Mouse (Mus musculus): ENCODE results near the gene Ctdspl.

Ctdspl gene

GRCm38 (mm10) chr9:118948486-118948885 lies 22.2 kb downstream of the Ctdspl start:
- DNase-seq (ENCODE audit: low read depth, low spot score): no peak

DNA sequence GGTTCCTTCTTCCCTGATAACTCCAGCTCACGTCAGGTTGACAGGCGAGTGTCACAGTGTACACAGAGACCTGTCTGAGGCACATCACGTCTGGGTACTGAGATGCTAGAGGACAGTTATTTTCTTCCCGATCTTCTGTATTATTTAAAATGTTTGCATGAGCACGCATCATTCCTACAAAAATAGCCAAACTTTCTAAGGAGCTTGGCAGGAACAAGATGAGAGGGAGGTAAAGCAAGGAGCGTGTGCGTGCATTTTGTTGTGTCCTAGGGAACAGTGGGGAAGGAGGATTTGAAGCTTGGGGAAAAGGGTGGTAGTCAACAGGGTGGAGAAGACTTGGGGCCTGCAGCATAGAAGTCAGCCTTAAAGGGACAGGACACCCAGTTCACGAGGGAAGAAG lies 22.9 kb downstream of the Ctdspl start:
- DNase-seq (ENCODE audit: low read depth, low spot score): no peak

DNA sequence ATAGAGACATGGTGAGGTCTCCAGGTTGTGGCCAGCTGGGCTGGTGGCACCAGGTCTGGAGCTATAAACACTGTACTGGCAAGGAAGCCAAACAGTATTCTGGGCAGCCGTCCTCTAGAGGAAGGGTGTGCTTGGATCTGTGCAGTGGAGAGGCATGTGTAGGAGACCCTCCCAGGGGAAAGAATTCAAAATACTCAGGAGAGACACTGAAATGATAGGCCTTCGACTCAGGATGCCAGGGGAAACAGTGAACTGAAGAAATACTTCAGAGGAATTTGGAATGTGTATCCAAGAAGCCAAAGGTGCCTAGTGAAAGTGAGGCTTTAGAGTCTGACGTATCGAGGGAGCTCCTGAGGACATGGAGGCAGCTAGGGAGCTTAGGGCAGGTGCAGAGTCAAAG lies 23.4 kb downstream of the Ctdspl start:
- DNase-seq (ENCODE audit: low read depth, low spot score): no peak

DNA sequence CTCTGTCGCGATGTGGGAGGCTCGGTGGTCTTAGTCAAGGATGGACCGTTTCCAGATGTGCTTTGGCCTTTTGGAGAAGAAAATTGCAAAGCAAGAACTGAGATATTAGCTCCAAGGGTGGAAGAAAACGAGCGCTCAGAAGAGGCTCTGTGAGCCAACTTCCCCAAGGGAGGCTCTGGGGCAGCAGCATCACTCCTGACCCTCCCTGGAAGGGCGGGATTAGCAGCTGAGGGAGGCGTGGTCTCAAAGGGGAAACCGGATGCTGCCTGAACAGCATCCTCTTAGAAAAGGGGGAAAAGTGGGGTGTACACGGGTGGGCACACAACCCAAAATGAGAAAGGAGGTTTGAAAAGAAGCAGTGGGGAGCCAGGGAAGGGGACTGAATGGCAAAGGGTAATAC lies 23.8 kb downstream of the Ctdspl start:
- DNase-seq (ENCODE audit: low read depth, low spot score): no peak

- no peak for DNase-seq (ENCODE audit: low read depth, low spot score)
Measured at GRCm38 (mm10) chr9:118950751-118951150, 24.5 kb downstream of the Ctdspl start.

GRCm38 (mm10) chr9:118951381-118951780 lies 25.1 kb downstream of the Ctdspl start:
- no peak for DNase-seq (ENCODE audit: low read depth, low spot score)

- DNase-seq (ENCODE audit: low read depth, low spot score): no peak
Measured at GRCm38 (mm10) chr9:118952180-118952579, 25.9 kb downstream of the Ctdspl start.

DNA sequence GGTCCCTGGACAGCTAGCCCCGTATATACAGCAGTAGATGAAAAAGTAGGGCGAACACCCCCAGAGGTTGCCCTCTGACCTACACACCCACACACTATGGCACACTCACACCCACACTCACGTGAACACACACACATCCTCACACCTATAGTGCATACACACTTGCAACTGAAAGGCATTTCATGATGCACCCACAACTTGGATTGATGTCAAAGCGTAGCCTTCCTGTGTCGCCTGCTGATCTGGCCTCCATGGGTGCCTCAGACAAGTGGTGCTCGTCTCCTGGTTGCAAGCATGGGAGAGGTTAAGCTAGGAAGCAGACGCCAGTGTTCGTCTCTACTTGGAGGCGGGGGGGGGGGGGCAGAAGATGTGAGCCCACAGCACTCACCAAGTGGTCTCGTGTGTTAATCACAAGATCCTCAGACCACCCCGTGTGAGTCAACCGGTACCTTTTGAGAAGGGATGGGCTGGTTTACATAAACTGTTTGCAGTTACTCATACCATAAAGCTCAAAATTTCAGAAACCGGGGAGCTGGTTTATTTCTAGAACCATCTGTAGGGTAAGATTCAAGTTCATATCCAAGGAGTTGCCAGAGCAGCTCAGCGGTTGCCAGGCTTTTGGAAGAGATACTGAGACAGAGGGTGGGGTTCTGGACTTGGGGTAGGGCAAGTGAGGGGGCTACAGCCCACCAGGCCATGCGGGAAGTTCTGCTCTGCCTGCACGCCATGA lies 27.4 kb downstream of the Ctdspl start:
- no peak for DNase-seq (ENCODE audit: low read depth, low spot score)

DNA sequence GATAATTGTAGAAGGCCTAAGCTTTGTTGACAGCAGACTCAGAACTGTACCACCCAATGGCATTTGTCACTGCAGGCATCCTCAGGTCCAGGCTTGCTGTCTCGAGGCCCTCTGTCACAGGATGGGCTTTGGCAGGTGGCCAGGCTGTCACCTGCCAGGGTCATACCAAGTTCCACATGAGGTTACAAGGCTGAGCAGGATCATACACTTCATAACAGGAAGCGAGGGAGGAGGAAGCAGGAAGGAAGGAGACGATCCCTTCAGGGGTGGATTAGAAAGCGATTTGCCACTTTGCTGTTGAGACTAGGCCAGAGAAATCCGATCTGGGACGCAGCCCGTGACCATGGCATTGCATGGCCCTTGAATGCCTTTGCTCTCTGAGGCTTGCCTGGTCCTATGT lies 32.5 kb downstream of the Ctdspl start:
- no peak for DNase-seq (ENCODE audit: low read depth, low spot score)

DNA sequence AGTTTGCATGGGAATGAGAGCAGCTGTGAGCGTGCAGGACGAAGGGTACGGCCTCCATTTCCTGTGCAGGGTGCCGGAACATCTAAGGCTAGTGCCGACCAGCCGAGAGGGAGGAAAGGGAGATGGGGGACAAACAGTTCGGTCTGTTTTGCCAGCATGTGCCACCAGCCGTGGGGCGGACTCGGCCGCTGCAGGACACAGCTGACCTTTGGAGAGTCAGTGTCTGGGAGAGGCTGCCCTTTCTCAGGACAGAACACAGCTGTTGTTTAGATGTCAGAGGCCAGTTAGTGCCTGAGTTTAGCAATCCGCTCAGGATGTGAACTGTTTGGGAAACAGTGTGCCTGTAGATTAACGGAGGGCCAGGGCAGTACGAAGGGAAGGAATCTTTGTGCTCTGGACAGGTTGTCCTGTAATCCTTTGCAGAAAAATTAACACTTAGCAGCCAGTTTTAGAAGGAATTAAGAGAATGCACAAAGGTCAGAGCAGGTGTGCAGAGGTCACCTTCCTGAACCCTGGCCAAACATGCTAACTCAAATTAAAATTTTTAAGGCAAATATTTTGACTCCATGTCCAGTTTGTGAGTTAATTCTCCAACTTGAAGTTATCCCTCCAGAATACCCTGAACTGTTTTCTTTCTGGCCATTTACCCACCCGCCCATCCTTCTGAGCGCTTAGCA lies 34.3 kb downstream of the Ctdspl start:
- no peak for DNase-seq (ENCODE audit: low read depth, low spot score)

- DNase-seq (ENCODE audit: low read depth, low spot score): no peak
Measured at GRCm38 (mm10) chr9:118963149-118963548, 36.9 kb downstream of the Ctdspl start.

DNA sequence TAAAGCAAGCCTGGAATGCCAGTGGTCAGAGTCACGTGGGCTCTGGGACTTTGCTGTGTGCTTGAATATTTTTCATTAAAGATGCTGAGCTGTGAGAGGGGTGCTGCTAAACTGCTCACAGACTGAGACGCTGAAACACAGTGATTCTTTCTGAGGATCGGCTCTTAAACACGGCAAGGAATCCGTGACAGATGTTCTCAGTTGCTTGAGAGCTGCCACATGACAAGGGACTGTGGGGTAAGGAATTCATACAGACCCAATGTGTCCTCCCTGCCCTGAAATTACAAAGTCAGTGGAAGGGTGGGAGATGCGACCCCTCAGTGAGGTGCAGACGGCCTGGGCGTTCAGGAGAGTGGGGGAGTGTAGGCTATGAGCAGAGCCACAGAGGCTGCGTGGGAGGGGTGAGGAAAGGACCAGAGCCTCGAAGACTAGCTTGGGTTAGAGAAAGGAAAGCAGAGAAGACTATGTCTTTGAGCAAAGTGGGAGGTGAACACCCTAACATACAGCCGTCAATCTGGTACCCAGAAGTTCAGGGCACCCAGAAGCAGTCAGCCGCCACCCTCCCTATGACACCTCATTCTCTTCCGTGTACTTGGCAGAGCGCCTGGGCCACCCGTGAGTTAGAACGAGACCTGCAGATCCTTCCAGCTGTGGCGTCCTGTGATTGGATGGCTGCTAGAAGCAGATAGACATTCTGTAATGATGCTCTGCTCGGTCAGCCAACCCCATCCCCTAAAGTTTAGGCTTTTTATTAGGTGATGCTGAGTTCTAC lies 38.2 kb downstream of the Ctdspl start:
- no peak for DNase-seq (ENCODE audit: low read depth, low spot score)

DNA sequence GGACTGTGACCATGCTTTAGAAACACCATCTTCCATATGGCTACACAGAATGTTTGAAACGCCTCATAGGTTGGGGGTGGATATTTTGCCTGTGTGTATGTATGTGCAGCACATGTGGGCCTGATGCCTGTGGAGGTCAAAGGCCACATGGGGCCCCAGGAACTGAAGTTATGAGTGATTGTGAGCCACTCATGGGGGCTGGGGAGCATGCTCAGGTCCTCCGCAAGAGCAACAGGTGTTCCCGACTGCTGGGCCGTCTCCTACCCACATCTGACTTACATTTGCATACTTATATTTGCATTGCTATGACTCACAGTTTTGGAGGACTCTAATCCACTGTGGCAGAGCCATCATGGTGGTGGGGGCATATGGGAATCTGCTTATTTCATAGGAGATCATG lies 43.6 kb downstream of the Ctdspl start:
- no peak for DNase-seq (ENCODE audit: low read depth, low spot score)

GRCm38 (mm10) chr9:118973028-118973427 lies 46.8 kb downstream of the Ctdspl start:
- no peak for DNase-seq (ENCODE audit: low read depth, low spot score)

GRCm38 (mm10) chr9:118973566-118973965 lies 47.3 kb downstream of the Ctdspl start:
- no peak for DNase-seq (ENCODE audit: low read depth, low spot score)

GRCm38 (mm10) chr9:118974148-118974547 lies 47.9 kb downstream of the Ctdspl start:
- no peak for DNase-seq (ENCODE audit: low read depth, low spot score)

- DNase-seq (ENCODE audit: low read depth, low spot score): no peak
Measured at GRCm38 (mm10) chr9:118975211-118975671, 49.0 kb downstream of the Ctdspl start.

- no peak for DNase-seq (ENCODE audit: low read depth, low spot score)
Measured at GRCm38 (mm10) chr9:118975758-118976157, 49.5 kb downstream of the Ctdspl start.

DNA sequence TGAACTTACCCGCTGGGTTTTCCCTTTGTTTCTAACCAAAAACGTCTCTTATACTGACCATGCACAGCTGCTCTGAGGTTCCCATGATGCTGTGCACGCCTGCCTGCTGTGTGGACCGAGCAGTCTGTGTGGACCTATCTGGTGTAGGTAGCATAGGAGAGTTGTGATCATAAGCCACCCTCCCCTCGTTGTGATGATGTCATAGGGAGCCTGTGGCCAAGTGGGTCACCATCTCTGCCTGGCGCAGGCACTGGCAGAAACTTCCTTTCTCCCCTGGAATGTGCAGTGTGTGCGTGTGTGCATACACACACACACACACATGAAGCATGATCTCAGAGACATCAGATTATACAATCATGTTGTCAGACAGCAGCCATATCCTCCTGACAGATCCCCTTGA lies 50.3 kb downstream of the Ctdspl start:
- no peak for DNase-seq (ENCODE audit: low read depth, low spot score)

DNA sequence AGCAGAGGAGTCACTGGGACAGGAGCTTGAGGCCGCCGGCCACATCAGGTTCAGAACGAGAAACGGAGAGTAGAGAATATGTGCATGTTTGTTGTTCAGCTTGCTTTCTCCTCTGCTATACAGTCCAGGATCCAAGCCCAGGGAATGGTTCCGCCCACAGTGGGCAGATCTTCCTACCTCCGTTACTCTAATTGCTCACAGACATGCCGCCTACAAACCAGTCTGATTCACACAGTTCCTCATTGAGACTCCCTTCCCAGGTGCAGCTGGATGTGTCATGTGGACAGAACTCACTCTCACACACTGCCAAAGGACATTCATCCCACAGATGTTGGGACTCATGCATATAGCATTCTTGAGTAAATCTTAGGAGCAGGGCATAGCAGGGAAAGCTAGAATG lies 51.2 kb downstream of the Ctdspl start:
- DNase-seq (ENCODE audit: low read depth, low spot score): no peak

- DNase-seq (ENCODE audit: low read depth, low spot score): no peak
Measured at GRCm38 (mm10) chr9:118980411-118980823, 54.2 kb downstream of the Ctdspl start.

DNA sequence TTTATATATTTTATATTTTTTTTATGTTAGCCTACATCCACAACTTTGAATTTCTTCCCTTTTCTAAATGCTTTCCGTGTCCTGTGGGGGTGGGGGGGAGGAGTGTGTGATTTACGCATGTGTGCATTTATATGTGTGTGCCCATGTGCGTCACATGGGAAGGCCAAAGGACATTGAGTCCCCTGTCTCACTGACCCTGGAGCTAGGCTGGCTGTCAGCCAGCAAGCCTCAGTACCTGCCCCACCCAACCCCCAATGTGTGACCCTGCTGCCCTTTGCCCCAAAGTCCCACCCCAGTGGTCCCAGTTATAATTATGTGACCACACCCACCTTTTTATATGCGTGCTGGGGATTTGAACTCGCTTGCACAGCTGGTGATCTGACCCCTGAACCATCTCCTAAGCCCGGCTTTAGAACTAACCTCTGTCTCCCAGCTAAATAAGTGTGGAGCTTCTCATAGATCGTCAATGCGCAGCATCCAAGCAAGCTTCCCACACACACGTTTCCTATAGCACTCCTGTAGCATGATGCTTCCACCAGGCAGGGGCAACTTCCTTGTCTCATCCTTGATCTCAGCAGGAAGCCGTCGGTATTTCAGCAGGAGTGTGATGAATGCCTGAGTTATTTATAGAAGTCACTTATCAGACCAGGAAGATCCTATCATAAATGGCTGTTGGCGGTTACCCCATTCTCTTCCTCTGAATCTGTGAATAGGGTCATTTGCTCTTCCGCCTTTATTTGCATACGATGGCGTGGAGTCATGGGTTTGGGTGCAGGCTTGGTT lies 58.6 kb downstream of the Ctdspl start:
- no peak for DNase-seq (ENCODE audit: low read depth, low spot score)

Measured in retina, adult 2 months (tissue).